ENCODE assay signal across 24 mouse cellular contexts in genomic region chr3:142049093-142049492, GRCm38 (mm10).
"Had no signal": no experiment of that assay in that cellular context is flagged by ENCODE, and none has a peak within 500 bp of the region (broad histone marks: within the 10 kb centered on the region; RNA-seq: fewer than 3 reads in every experiment).

No protein-coding gene starts in this region.

- H3K9ac ChIP-seq: heart, embryonic 13.5 days; heart, embryonic 15.5 days; hindbrain, embryonic 13.5 days; hindbrain, embryonic 15.5 days; kidney, embryonic 15.5 days; limb, embryonic 12.5 days had no signal

- H3K36me3 ChIP-seq: heart, embryonic 13.5 days; heart, embryonic 15.5 days; hindbrain, embryonic 13.5 days; hindbrain, embryonic 15.5 days; kidney, embryonic 15.5 days; limb, embryonic 10.5 days; limb, embryonic 12.5 days had no signal

- H3K4me1 ChIP-seq: heart, embryonic 15.5 days; hindbrain, embryonic 13.5 days; hindbrain, embryonic 15.5 days; kidney, embryonic 15.5 days; limb, embryonic 10.5 days; limb, embryonic 12.5 days had no signal

- H3K4me3 ChIP-seq: heart, adult 2 months; heart, embryonic 13.5 days; heart, embryonic 15.5 days; hindbrain, embryonic 13.5 days; hindbrain, embryonic 15.5 days; kidney, embryonic 15.5 days; layer of hippocampus, adult 2 months; left cerebral cortex, adult 2 months; limb, embryonic 10.5 days; limb, embryonic 12.5 days had no signal

- H3K27me3 ChIP-seq: heart, embryonic 13.5 days; heart, embryonic 15.5 days; hindbrain, embryonic 13.5 days; hindbrain, embryonic 15.5 days; kidney, embryonic 15.5 days had no signal

- H3K4me2 ChIP-seq: heart, embryonic 11.5 days; heart, embryonic 13.5 days; heart, embryonic 15.5 days; hindbrain, embryonic 13.5 days; hindbrain, embryonic 15.5 days; kidney, embryonic 15.5 days; limb, embryonic 12.5 days had no signal

- ATAC-seq: hindbrain, postnatal 0 days; intestine, embryonic 16.5 days had no signal

- H3K9me3 ChIP-seq: heart, embryonic 13.5 days; heart, embryonic 15.5 days; hindbrain, embryonic 13.5 days; hindbrain, embryonic 15.5 days; kidney, embryonic 15.5 days; limb, embryonic 10.5 days; limb, embryonic 12.5 days had no signal

- H3K27ac ChIP-seq: heart, adult 2 months; heart, embryonic 13.5 days; heart, embryonic 15.5 days; hindbrain, embryonic 13.5 days; hindbrain, embryonic 15.5 days; hindbrain, postnatal 0 days; kidney, embryonic 15.5 days; kidney, postnatal 0 days; layer of hippocampus, adult 2 months; left cerebral cortex, adult 2 months; limb, embryonic 10.5 days; limb, embryonic 12.5 days had no signal

- DNase-seq: gastrocnemius, postnatal 14 days; gastrocnemius, postnatal 36 days; heart, adult 11 months; heart, adult 2 months; heart, postnatal 14 days; heart, postnatal 36 days; kidney, adult 11 months; kidney, adult 2 months; kidney, adult 9 months; kidney, postnatal 14 days; kidney, postnatal 4 days had no signal
